Mouse (Mus musculus): ENCODE data around the gene Iscu.
A peak's percentile ranks its signal among the peaks of the same experiment; 100 is the strongest.

Iscu gene

DNA sequence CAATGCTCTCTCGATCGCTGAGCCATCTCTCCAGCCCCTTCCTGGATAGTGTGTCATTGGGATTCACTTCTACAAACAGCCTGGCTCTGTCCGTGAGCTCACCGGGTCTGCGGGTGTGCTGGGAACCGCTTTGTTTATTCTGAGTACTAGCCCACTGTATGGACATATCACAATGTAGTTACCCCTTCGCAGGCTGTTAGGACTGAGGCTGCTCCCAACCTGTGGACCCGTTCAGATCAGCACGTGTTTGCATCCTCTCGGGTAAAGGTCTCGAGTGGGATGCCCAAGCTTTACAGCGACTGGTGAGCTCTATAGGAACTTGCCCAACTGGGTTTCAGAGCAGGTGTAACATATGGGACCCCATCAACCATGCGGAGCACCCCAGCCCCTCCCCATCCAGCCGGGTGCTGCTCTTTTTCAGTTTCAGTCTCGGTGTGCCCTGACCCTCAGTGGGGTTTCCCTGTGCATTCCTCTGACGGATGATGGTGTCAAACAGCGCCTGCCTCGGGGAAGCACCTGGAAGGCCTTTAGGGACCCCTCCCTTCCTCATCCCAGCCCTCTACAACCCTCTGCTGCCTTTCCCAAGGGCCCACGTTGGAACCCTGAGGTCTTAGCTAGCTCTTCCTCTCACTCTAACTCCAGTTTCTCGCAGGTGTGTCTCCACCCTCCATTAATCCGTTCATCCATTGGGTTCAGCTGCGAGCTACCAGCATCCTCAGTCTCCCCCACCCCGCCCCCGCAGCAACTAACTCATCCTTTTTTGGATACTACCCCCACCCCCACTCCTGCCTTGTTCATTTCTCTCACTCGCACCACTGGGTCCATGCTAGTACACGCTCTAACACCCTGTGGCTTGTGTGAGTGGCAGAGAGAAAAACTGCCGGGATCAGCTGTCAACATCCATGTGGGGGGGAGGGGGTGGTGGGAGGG, 41.8 kb downstream of the Iscu start:
- DNase-seq (ENCODE audit: low spot score in 2 of 2) = no peak

- no peak for DNase-seq (ENCODE audit: low spot score in 2 of 2)
These were observed 42.5 kb downstream of the Iscu start for GRCm38 (mm10) chr5:113815041-113815389.

GRCm38 (mm10) chr5:113815638-113816152, 43.1 kb downstream of the Iscu start:
- DNase-seq (ENCODE audit: low spot score in 2 of 2) = peak in 1 of 2 experiments; percentile 34

DNA sequence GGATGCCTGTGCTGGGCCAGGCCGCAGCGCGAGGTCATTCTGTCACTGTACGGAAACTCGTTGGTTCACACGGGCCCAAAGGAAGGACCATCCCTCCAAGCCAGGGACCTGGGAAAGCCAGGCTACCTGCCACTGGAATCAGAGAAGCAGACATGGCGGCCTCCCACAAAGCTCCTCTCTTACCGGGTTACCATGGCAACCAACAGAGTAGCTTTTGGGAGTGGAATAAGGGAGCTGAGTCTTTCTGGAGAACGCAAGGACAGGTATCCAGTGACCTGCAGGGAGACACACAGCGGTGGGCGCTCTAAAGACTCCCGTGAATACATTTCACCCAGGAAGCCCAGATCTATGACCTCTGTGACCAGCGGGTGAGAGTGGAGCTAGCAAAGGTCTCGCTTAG, 46.0 kb downstream of the Iscu start:
- no peak for DNase-seq (ENCODE audit: low spot score in 2 of 2)

DNA sequence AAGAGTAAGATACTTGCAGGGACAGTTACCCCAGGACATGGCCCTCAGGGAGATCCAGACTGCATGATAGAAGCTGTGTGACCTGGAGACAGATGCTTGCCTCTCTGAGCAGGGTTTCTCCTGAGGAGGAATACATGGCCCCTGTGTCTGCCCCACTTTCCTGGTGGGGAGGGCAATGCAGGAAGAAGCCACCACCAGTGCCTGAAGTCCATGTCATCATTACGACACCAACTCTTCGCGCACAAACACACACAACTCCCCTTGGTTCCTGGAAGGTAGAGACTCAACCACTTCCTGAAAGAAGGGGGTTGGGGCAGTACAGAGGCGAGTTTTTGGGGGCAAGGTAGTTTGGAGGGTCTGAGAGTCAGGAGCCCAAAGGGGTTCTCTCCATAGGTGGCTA, 51.7 kb downstream of the Iscu start:
- DNase-seq (ENCODE audit: low spot score in 2 of 2) = no peak

GRCm38 (mm10) chr5:113825558-113825957, 53.0 kb downstream of the Iscu start:
- no peak for DNase-seq (ENCODE audit: low spot score in 2 of 2)

GRCm38 (mm10) chr5:113826619-113827018, 54.1 kb downstream of the Iscu start:
- DNase-seq (ENCODE audit: low spot score in 2 of 2) = no peak

All from heart, adult 9 months (tissue).